Mouse (Mus musculus): Measurements from ENCODE around the gene Cacna1i.

GRCm38 (mm10) chr15:80401387-80401898 lies 114.4 kb downstream of the Cacna1i start:
- no peak for TF ChIP-seq GATA1 (IDR thresholded peaks at IDR 0.05; ENCODE audit: low read length)
- no peak for TF ChIP-seq TAL1 (IDR thresholded peaks at IDR 0.05; ENCODE audit: low read length)
